Mouse (Mus musculus) large intestine, adult 2 months (tissue): ENCODE results near the gene Gm8922. TPM values are rescaled to one million over a fixed set of nuclear protein-coding genes. Genes with fewer than 3 reads are reported as not detected.
"Not testable (repeated sequence)": the region's sequence is repeated elsewhere in the genome, so short reads cannot be mapped to it uniquely, and the experiment has no call there.

Source experiments
- DNase-seq: peaks from one replicate; pipeline ENCODE4 v3.0.0-alpha.2; 2012; ENCODE audit warnings: low read depth, low spot score
- WGBS: fragments of 180-500 bp; shearing (Covaris S2); methylation state at CpG from one replicate; pipeline ENCODE4 v1.1.7; 2018; 5-methylcytosine and 5-hydroxymethylcytosine counted together
- polyA plus RNA-seq: library from polyadenylated mRNA; depleted of rRNA; stranded (reverse); fragments of >200 nt; gene quantifications from 2 replicates; pipeline ENCODE4 v1.2.3, GENCODE M21; 2012; rRNA removed

The Gm8922 gene
- polyA plus RNA-seq, result 0.41 TPM in 1 of 2 replicates, not detected in the other

DNA sequence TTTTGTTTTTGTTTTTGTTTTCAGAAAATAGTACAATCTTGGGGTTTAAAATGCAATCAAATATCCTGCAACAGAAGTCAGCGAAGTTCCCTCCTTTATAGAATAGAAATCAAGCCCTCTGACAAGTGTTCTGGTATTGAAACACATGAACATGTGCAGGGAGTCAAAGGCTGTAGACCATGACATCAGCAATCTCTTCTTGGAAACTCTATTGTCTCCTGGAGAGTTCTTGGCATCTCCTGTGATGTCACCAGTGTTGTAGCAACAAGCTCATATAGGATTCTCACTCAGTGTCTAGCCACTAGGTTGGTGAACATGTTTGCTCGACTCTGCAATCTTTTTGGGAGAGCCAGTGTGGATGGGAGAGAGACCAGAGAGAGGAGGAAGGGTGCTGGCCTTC, at the start of gene Gm8922:
Gene Gm8922, plus strand, starts transcription at position 301 of the 400 bp plus-strand sequence.
- not testable (repeated sequence) for DNase-seq
- WGBS, result no CpG with 5 or more reads among the region's 2 CpGs

Other genes with a start within 250 kb of the Gm8922 start
- 0.53 and 0.56 TPM in 2 replicates for gene Gm8906, start 179.3 kb upstream of the Gm8922 start, polyA plus RNA-seq
- gene Gm6460, start 87.0 kb upstream of the Gm8922 start, polyA plus RNA-seq, result not detected in 2 replicates
- 0.27 TPM in 1 of 2 replicates, not detected in the other for gene Gm8926, start 88.6 kb downstream of the Gm8922 start, polyA plus RNA-seq
- gene Gm6465, start 163.6 kb downstream of the Gm8922 start, polyA plus RNA-seq, result not detected in 2 replicates
- not detected in 2 replicates for gene 4933402N22Rik, start 236.1 kb downstream of the Gm8922 start, polyA plus RNA-seq